Mouse (Mus musculus): ENCODE data around the gene Il2rb. TPM values are rescaled to one million over a fixed set of nuclear protein-coding genes. Genes with fewer than 3 reads are reported as not detected.

Gene Il2rb
- polyA plus RNA-seq, 2 experiments: 0.15 to 0.39 TPM

- peak; percentile 2; the same call in 1 of the 2 replicates for ATAC-seq (ENCODE audit: low FRiP score, low read depth)
- TF ChIP-seq POLR2A (IDR thresholded peaks at IDR 0.05; ENCODE audit: borderline replicate concordance, extremely low read depth, insufficient read depth, insufficient read length): no peak
Measured at GRCm38 (mm10) chr15:78528726-78529411, 33.8 kb upstream of the Il2rb start.

DNA sequence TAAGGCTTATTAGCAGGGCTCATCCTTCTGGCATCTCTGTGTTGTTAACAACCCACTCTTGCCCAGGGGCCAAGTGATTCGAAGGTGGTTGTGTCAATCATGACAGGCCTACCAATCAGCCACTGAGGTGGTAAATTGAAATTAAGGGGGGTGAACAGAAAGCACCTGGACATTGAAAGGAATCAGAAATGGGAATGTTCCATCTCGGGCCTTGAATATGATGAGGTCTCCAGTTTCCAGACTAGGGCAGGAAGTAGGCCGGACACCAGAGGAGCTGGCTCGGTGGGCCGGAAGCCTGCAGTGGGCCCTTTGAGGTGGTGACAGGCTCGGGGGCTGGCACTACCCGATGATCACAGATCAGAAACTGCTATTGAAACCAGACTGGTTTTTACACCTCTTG lies 32.9 kb upstream of the Il2rb start:
- TF ChIP-seq POLR2A (IDR thresholded peaks at IDR 0.05; ENCODE audit: borderline replicate concordance, extremely low read depth, insufficient read depth, insufficient read length): no peak
- no peak overlapping the region for H3K4me3 ChIP-seq (replicated peaks; ENCODE audit: low read length)
- H3K27ac ChIP-seq (replicated peaks; ENCODE audit: low read depth, low read length): no peak overlapping the region
- DNase-seq (ENCODE audit: low spot score) (no peak), ATAC-seq (ENCODE audit: low FRiP score, low read depth) (no peak)
- peaks cover 25% of the 10 kb centered on the region for H3K4me1 ChIP-seq (ENCODE audit: control insufficient read depth, insufficient read depth, low read length)
- 66% methylated on average over 7 of the region's 7 CpGs for WGBS
- H3K9ac ChIP-seq (ENCODE audit: low read depth, low read length, severe bottlenecking): no peak overlapping the region
- peaks cover 9% of the 10 kb centered on the region for H3K36me3 ChIP-seq (ENCODE audit: control insufficient read depth, insufficient read depth, low read length)
- H3K4me2 ChIP-seq (replicated peaks; ENCODE audit: low read depth, low read length, severe bottlenecking): peak overlapping the region; percentile 80; the same call in 1 of the 2 replicates
- no peaks in the 10 kb centered on the region for H3K9me3 ChIP-seq (ENCODE audit: control insufficient read depth, low read length)
- H3K27me3 ChIP-seq (ENCODE audit: control insufficient read depth, insufficient read depth, low read length): no peaks in the 10 kb centered on the region

More at GRCm38 (mm10) chr15:78528726-78529411, 33.8 kb upstream of the Il2rb start:
- Histone ChIP-seq H3K4me1 (ENCODE audit: control insufficient read depth, insufficient read depth, low read length) (peaks cover 25% of the 10 kb centered on the region), H3K27ac (replicated peaks; ENCODE audit: low read depth, low read length) (peak overlapping the region; percentile 74), H3K4me2 (replicated peaks; ENCODE audit: low read depth, low read length, severe bottlenecking) (peak overlapping the region; percentile 80), H3K9ac (ENCODE audit: low read depth, low read length, severe bottlenecking) (peak overlapping the region; percentile 69), H3K4me3 (replicated peaks; ENCODE audit: low read length) (peak overlapping the region; percentile 46), H3K9me3 (ENCODE audit: control insufficient read depth, low read length) (no peaks in the 10 kb centered on the region), H3K36me3 (ENCODE audit: control insufficient read depth, insufficient read depth, low read length) (peaks cover 9% of the 10 kb centered on the region), H3K27me3 (ENCODE audit: control insufficient read depth, insufficient read depth, low read length) (no peaks in the 10 kb centered on the region)
- DNase-seq (ENCODE audit: low spot score): no peak
- 40% methylated on average over 11 of the region's 11 CpGs for WGBS

DNA sequence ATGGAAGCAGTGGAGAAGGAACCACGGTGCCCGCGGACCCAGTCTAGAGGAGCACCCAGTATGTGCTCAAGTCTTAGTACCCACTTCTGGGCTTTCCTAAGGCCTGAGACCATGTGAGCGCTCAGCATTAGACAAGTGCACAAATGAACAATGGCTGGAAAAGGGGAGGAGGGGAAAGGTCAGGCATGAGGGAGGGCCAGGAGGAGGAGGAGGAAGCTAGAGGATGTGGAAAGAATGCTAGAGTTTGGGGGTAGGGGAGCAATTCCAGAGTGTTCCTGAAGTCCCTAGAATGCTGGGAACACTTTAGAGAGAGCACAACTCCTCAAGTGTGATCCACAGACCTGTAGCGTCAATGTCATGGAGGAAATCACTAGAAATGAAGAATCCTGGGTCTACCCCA lies 29.1 kb upstream of the Il2rb start:
- H3K9ac ChIP-seq (ENCODE audit: low read depth, low read length, severe bottlenecking): no peak overlapping the region
- peaks cover 11% of the 10 kb centered on the region for H3K4me1 ChIP-seq (ENCODE audit: control insufficient read depth, insufficient read depth, low read length)
- 93% methylated on average over 5 of the region's 5 CpGs for WGBS
- no peak for TF ChIP-seq POLR2A (IDR thresholded peaks at IDR 0.05; ENCODE audit: borderline replicate concordance, extremely low read depth, insufficient read depth, insufficient read length)
- DNase-seq (ENCODE audit: low spot score) (no peak), ATAC-seq (ENCODE audit: low FRiP score, low read depth) (no peak)
- H3K27me3 ChIP-seq (ENCODE audit: control insufficient read depth, insufficient read depth, low read length): no peaks in the 10 kb centered on the region
- H3K36me3 ChIP-seq (ENCODE audit: control insufficient read depth, insufficient read depth, low read length): peaks cover 9% of the 10 kb centered on the region
- H3K4me2 ChIP-seq (replicated peaks; ENCODE audit: low read depth, low read length, severe bottlenecking): no peak overlapping the region
- no peaks in the 10 kb centered on the region for H3K9me3 ChIP-seq (ENCODE audit: control insufficient read depth, low read length)
- no peak overlapping the region for H3K4me3 ChIP-seq (replicated peaks; ENCODE audit: low read length)
- H3K27ac ChIP-seq (replicated peaks; ENCODE audit: low read depth, low read length): no peak overlapping the region

GRCm38 (mm10) chr15:78521892-78522291 lies 26.8 kb upstream of the Il2rb start:
- WGBS: 80% methylated on average over 6 of the region's 6 CpGs
- Histone ChIP-seq H3K9me3 (ENCODE audit: control insufficient read depth, low read length) (no peaks in the 10 kb centered on the region), H3K36me3 (ENCODE audit: control insufficient read depth, insufficient read depth, low read length) (peaks cover 9% of the 10 kb centered on the region), H3K27me3 (ENCODE audit: control insufficient read depth, insufficient read depth, low read length) (no peaks in the 10 kb centered on the region), H3K4me3 (replicated peaks; ENCODE audit: low read length) (no peak overlapping the region), H3K4me1 (ENCODE audit: control insufficient read depth, insufficient read depth, low read length) (peaks cover 4% of the 10 kb centered on the region; the same call in 1 of the 2 replicates), H3K9ac (ENCODE audit: low read depth, low read length, severe bottlenecking) (no peak overlapping the region), H3K4me2 (replicated peaks; ENCODE audit: low read depth, low read length, severe bottlenecking) (no peak overlapping the region), H3K27ac (replicated peaks; ENCODE audit: low read depth, low read length) (no peak overlapping the region)
- ATAC-seq (ENCODE audit: low FRiP score, low read depth): no peak
- no peak for DNase-seq (ENCODE audit: low spot score)
- no peak for TF ChIP-seq POLR2A (IDR thresholded peaks at IDR 0.05; ENCODE audit: borderline replicate concordance, extremely low read depth, insufficient read depth, insufficient read length)

- no peak overlapping the region for H3K9ac ChIP-seq (ENCODE audit: low read depth, low read length, severe bottlenecking)
- no peak overlapping the region for H3K4me2 ChIP-seq (replicated peaks; ENCODE audit: low read depth, low read length, severe bottlenecking)
- no peak overlapping the region for H3K27ac ChIP-seq (replicated peaks; ENCODE audit: low read depth, low read length)
- H3K27me3 ChIP-seq (ENCODE audit: control insufficient read depth, insufficient read depth, low read length): no peaks in the 10 kb centered on the region
- no peak for ATAC-seq (ENCODE audit: low FRiP score, low read depth)
- no peak for TF ChIP-seq POLR2A (IDR thresholded peaks at IDR 0.05; ENCODE audit: borderline replicate concordance, extremely low read depth, insufficient read depth, insufficient read length)
- no peak overlapping the region for H3K4me3 ChIP-seq (replicated peaks; ENCODE audit: low read length)
- WGBS: 63% methylated on average over 8 of the region's 8 CpGs
- H3K36me3 ChIP-seq (ENCODE audit: control insufficient read depth, insufficient read depth, low read length): peaks cover 9% of the 10 kb centered on the region
- DNase-seq (ENCODE audit: low spot score): no peak
- peaks cover 4% of the 10 kb centered on the region; the same call in 1 of the 2 replicates for H3K4me1 ChIP-seq (ENCODE audit: control insufficient read depth, insufficient read depth, low read length)
- H3K9me3 ChIP-seq (ENCODE audit: control insufficient read depth, low read length): no peaks in the 10 kb centered on the region
Measured at GRCm38 (mm10) chr15:78521331-78521730, 26.3 kb upstream of the Il2rb start.

All from limb, embryonic 14.5 days (tissue).